Mouse (Mus musculus) olfactory bulb, adult 2 months (tissue): ENCODE results near the gene Psmd9. TPM values are rescaled to one million over a fixed set of nuclear protein-coding genes. Genes with fewer than 3 reads are reported as not detected.
"Not testable (repeated sequence)": the region's sequence is repeated elsewhere in the genome, so short reads cannot be mapped to it uniquely, and the experiment has no call there.

Source experiments
- H3K27ac ChIP-seq: fragments of 200-500 bp; 2 replicates; pipeline ENCODE4 v1.5.1; 2012; ENCODE audit warnings: low read depth, low read length; ENCODE audit not compliant: insufficient read depth
- H3K4me1 ChIP-seq: fragments of 200-500 bp; 2 replicates; pipeline ENCODE4 v1.6.1; 2012; ENCODE audit warnings: low read length; ENCODE audit not compliant: control insufficient read depth, insufficient read depth
- H3K4me3 ChIP-seq: fragments of 200-500 bp; 2 replicates; pipeline ENCODE4 v1.5.1; 2012; ENCODE audit warnings: mild to moderate bottlenecking, low read depth, low read length, moderate library complexity; ENCODE audit not compliant: insufficient read depth
- CTCF ChIP-seq: fragments of 200-500 bp; IDR thresholded peaks from 2 replicates; pipeline ENCODE4 v1.5.1; 2012; ENCODE audit warnings: low read depth, mild to moderate bottlenecking, low read length, moderate library complexity; ENCODE audit not compliant: insufficient read depth
- POLR2A ChIP-seq: fragments of 200-500 bp; IDR thresholded peaks from 2 replicates; pipeline ENCODE4 v1.6.1; 2012; ENCODE audit warnings: mild to moderate bottlenecking, low read depth, low read length, moderate library complexity; ENCODE audit not compliant: insufficient read depth
- WGBS: fragments of 180-500 bp; shearing (Covaris S2); methylation state at CpG from one replicate; pipeline ENCODE4 v1.1.7; 2018; 5-methylcytosine and 5-hydroxymethylcytosine counted together
- polyA plus RNA-seq: library from polyadenylated mRNA; stranded (reverse); fragments of >200 nt; gene quantifications from 2 replicates; pipeline ENCODE4 v1.2.4, GENCODE M21; 2012; ENCODE audit warnings: low replicate concordance; ENCODE audit not compliant: missing spikeins, insufficient read depth, insufficient read length

The Psmd9 gene
- polyA plus RNA-seq, 1 experiment = not detected

DNA sequence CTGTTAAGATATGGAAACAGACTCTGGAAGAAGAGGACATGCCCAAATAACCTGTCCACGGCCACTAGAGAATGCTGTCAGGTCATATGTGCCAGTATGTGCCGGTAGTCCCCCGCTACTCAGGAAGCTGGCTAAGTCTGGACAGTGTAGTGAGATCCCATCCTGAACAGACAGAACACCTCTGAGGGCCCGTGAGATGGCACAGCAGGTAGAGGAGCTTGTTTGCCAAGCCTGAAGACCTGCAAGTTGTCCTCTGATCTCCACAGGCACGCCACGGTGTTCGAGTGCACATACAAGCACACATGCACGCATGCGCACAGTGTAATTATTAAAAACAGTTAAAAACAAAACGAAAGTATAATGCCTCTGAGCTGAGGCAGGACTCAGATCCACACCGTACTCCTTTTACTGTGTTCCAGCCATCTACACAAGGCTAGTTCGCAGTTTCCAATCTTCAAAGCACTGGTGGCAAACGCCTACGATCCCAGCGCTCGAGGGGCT is 26.3 kb downstream of the Psmd9 start:
- Histone ChIP-seq H3K4me3 (no peak overlapping the region), H3K27ac (no peak overlapping the region), H3K4me1 (no peaks in the 10 kb centered on the region)
- 91% methylated on average over 16 of the region's 16 CpGs for WGBS
- TF ChIP-seq CTCF (no peak), POLR2A (no peak)

- WGBS = 74% methylated on average over 4 of the region's 4 CpGs
- Histone ChIP-seq H3K27ac (no peak overlapping the region), H3K4me1 (no peaks in the 10 kb centered on the region), H3K4me3 (no peak overlapping the region)
- TF ChIP-seq POLR2A = no peak
- no peak for TF ChIP-seq CTCF
These were observed 27.5 kb downstream of the Psmd9 start for GRCm38 (mm10) chr5:123196746-123197145.

GRCm38 (mm10) chr5:123198523-123198922 is 29.3 kb downstream of the Psmd9 start:
- H3K27ac ChIP-seq = no peak overlapping the region
- TF ChIP-seq CTCF (no peak), POLR2A (no peak)
- WGBS = 94% methylated on average over 4 of the region's 4 CpGs
- H3K4me1 ChIP-seq = no peaks in the 10 kb centered on the region
- no peak overlapping the region for H3K4me3 ChIP-seq

GRCm38 (mm10) chr5:123200816-123201522 is 31.8 kb downstream of the Psmd9 start:
- WGBS = 90% methylated on average over 6 of the region's 7 CpGs
- H3K27ac ChIP-seq = not testable (repeated sequence)

GRCm38 (mm10) chr5:123201523-123201892 is 32.3 kb downstream of the Psmd9 start:
- 88% methylated on average over 7 of the region's 7 CpGs for WGBS

More at GRCm38 (mm10) chr5:123200816-123201522, 31.8 kb downstream of the Psmd9 start:
- H3K4me3 ChIP-seq, H3K4me1 ChIP-seq: not testable (repeated sequence)

DNA sequence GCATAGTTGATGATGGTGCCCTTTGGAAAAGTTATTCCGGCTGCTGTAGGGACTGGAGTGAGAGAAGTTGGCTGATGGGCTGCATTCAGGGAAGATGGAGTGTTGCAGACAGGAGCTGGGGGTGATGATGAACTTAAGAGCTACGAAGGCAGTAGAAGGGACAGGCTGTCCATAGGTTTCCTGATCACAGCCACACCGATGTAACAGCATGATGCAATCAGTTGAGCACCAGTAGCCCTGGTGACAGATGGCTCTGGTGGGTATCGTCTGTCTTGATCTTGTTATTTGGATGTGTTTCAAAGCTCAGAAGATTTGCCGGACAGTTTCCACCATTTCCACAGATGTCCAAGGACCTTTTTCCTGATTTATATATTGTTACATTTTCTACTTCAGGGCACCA is 32.8 kb downstream of the Psmd9 start:
- TF ChIP-seq POLR2A = no peak
- TF ChIP-seq CTCF = no peak
- H3K27ac ChIP-seq = no peak overlapping the region
- no peak overlapping the region for H3K4me3 ChIP-seq
- WGBS = 88% methylated on average over 5 of the region's 5 CpGs
- no peaks in the 10 kb centered on the region for H3K4me1 ChIP-seq

More at GRCm38 (mm10) chr5:123201523-123201892, 32.3 kb downstream of the Psmd9 start:
- no peak overlapping the region for H3K27ac ChIP-seq
- TF ChIP-seq CTCF (no peak), POLR2A (no peak)
- no peaks in the 10 kb centered on the region for H3K4me1 ChIP-seq
- no peak overlapping the region for H3K4me3 ChIP-seq

DNA sequence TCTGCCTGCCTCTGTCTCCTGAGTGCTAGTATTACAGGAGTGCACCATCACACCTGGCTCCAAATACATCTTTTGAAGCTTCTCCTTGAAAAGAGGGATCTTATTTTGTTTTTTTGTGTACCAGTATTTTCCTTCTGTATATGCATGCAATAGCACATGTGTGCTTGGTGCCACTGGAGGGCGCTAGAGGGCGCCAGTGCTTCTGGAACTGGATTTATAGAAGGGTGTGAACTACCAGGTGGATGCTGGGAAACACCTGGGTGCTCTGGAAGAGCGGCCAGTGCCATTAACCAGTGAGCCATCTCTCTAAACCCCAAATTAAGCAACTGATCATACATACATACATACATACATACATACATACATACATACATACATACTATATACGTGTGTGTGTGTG is 33.6 kb downstream of the Psmd9 start:
- not testable (repeated sequence) for H3K4me3 ChIP-seq, H3K4me1 ChIP-seq, H3K27ac ChIP-seq
- 47% methylated on average over 4 of the region's 4 CpGs for WGBS

DNA sequence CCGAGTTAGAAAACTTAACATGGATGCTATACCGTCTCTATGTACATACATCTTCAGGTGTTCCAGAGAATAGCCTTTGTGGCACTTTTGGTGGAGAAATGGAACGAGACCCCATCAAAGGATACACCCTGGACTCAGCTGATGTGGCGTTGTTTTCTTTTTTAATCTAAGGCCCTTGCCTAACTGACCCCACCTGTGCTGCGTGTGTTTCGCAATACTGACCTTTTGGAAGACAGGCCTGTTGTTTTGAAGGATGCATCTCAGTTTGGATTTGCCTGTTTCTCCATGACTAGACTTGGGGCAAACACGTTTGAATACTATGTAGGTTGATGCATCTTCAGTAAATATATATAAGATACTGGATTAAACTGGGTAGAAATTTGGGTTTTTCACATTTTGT is 34.4 kb downstream of the Psmd9 start:
- not testable (repeated sequence) for H3K4me1 ChIP-seq, H3K27ac ChIP-seq, H3K4me3 ChIP-seq
- WGBS = 91% methylated on average over 7 of the region's 7 CpGs

- H3K4me1 ChIP-seq, H3K4me3 ChIP-seq, H3K27ac ChIP-seq: not testable (repeated sequence)
- 83% methylated on average over 4 of the region's 5 CpGs for WGBS
These were observed 53.3 kb downstream of the Psmd9 start for GRCm38 (mm10) chr5:123222346-123223050.

DNA sequence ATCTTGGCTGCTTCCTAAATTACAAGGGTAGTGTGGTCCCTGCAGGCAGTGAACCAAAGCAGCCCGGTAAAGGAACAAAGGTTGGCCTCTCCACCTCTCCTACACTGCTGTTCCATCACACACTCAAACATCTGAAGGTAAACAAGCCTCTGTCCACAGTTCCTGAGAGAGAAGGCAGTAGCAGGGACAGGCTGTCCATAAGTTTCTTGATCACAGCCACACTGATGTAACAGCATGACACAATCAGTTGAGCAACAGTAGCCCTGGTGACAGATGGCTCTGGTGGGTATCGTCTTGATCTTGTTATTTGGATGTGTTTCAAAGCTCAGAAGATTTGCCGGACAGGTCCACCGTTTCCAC is 53.8 kb downstream of the Psmd9 start:
- Histone ChIP-seq H3K4me1 (no peaks in the 10 kb centered on the region), H3K27ac (no peak overlapping the region), H3K4me3 (no peak overlapping the region)
- WGBS = 76% methylated on average over 4 of the region's 4 CpGs
- TF ChIP-seq CTCF (no peak), POLR2A (no peak)

GRCm38 (mm10) chr5:123223861-123224260 is 54.6 kb downstream of the Psmd9 start:
- not testable (repeated sequence) for H3K4me3 ChIP-seq, H3K4me1 ChIP-seq, H3K27ac ChIP-seq
- 54% methylated on average over 6 of the region's 6 CpGs for WGBS
